ENCODE assay signal across 12 mouse cellular contexts in the genomic region with DNA sequence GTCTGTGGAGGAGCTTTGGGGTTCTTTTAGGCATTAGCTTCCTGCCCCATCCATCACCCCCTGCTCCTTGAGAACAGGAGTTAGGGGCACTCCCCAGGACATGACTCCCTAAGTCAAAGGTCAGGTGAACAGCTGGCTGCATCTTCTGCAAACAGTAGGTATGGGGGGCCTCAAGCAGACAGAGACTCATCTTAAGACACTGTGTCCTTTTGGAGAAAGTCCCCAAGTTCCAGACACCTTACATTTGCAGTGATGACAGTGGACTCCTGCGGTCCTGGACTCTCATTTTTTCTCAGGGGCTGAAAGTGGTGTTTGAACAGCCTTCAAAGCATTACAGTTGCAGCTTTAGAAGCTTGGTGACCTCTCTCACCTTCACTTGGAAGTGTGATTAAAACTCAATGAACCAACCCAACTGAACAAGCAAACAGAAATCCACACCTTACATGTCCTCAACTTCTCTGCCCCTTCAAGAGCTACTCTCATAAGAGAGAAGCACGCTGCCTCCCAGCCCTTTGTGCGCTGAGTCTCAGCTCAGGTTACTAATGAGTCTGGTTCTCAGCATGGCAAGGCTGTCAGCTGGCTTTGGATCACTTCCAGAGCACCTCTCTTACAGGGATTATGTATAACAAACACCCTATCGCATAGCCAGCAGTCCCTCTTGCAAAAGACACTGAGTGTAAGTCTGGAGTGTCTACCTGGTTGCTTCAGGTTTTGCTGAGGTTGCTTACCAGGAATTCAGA.
A peak's percentile ranks its signal among the peaks of the same experiment; 100 is the strongest.
DNase-seq lines count a peak whose midpoint lies in the region; ATAC-seq lines count a peak whose summit lies in the region.
"Had no signal": no experiment of that assay in that cellular context is flagged by ENCODE, and none has a peak within 500 bp of the region (broad histone marks: within the 10 kb centered on the region; RNA-seq: fewer than 3 reads in every experiment).

No protein-coding gene starts in this region.

- no peaks in the 10 kb centered on the region for H3K9me3 ChIP-seq in kidney, embryonic 14.5 days (ENCODE audit: control insufficient read depth, low read length)
- H3K9me3 ChIP-seq in embryonic facial prominence, embryonic 15.5 days (replicated peaks), result no peaks in the 10 kb centered on the region
- H3K9me3 ChIP-seq in neural tube, embryonic 11.5 days (ENCODE audit: control insufficient read depth, low read length), result no peaks in the 10 kb centered on the region
- H3K9me3 ChIP-seq: heart, embryonic 13.5 days had no signal

- no peaks in the 10 kb centered on the region; the same call in 1 of the 2 replicates for H3K4me1 ChIP-seq in kidney, embryonic 14.5 days (ENCODE audit: control insufficient read depth, insufficient read depth, low read length)
- H3K4me1 ChIP-seq in embryonic facial prominence, embryonic 15.5 days, result peaks cover 9% of the 10 kb centered on the region; the same call in 1 of the 2 replicates
- H3K4me1 ChIP-seq in neural tube, embryonic 11.5 days (ENCODE audit: control insufficient read depth, insufficient read depth, low read length), result no peaks in the 10 kb centered on the region

- H3K9ac ChIP-seq in kidney, embryonic 14.5 days (ENCODE audit: low read depth, low read length), result no peak overlapping the region
- H3K9ac ChIP-seq in embryonic facial prominence, embryonic 15.5 days, result no peak overlapping the region
- H3K9ac ChIP-seq in neural tube, embryonic 11.5 days (ENCODE audit: low read length), result no peak overlapping the region
- H3K9ac ChIP-seq: heart, embryonic 13.5 days; liver, embryonic 14.5 days had no signal

- H3K4me2 ChIP-seq in kidney, embryonic 14.5 days (replicated peaks; ENCODE audit: low read depth, low read length), result no peak overlapping the region
- H3K4me2 ChIP-seq in embryonic facial prominence, embryonic 15.5 days (replicated peaks), result no peak overlapping the region
- H3K4me2 ChIP-seq in neural tube, embryonic 11.5 days (ENCODE audit: low read depth), result no peak overlapping the region
- H3K4me2 ChIP-seq: heart, embryonic 13.5 days had no signal

- no peak overlapping the region for H3K27ac ChIP-seq in kidney, embryonic 14.5 days (ENCODE audit: low read depth, low read length)
- H3K27ac ChIP-seq in embryonic facial prominence, embryonic 15.5 days (replicated peaks), result no peak overlapping the region
- no peak overlapping the region for H3K27ac ChIP-seq in neural tube, embryonic 11.5 days (ENCODE audit: low read depth, low read length)
- H3K27ac ChIP-seq: heart, embryonic 13.5 days; liver, embryonic 14.5 days had no signal

- no peaks in the 10 kb centered on the region for H3K36me3 ChIP-seq in kidney, embryonic 14.5 days (ENCODE audit: control insufficient read depth, insufficient read depth, low read length)
- H3K36me3 ChIP-seq in embryonic facial prominence, embryonic 15.5 days, result no peaks in the 10 kb centered on the region
- no peaks in the 10 kb centered on the region for H3K36me3 ChIP-seq in neural tube, embryonic 11.5 days (ENCODE audit: control insufficient read depth, insufficient read depth, low read length)
- H3K36me3 ChIP-seq: heart, embryonic 13.5 days had no signal

- no peaks in the 10 kb centered on the region for H3K27me3 ChIP-seq in kidney, embryonic 14.5 days (ENCODE audit: control insufficient read depth, insufficient read depth, low read length)
- H3K27me3 ChIP-seq in embryonic facial prominence, embryonic 15.5 days, result no peaks in the 10 kb centered on the region
- no peaks in the 10 kb centered on the region for H3K27me3 ChIP-seq in neural tube, embryonic 11.5 days (ENCODE audit: control insufficient read depth, insufficient read depth, low read length)
- H3K27me3 ChIP-seq: heart, embryonic 13.5 days had no signal

- DNase-seq in kidney, adult 18-20 months, result no peak
- peak; percentile 19 to 21 for DNase-seq in kidney, postnatal 36 days
- peak; percentile 57 for DNase-seq in neural tube, embryonic 11.5 days (ENCODE audit: low spot score)
- no peak for DNase-seq in adrenal gland, postnatal 36 days
- DNase-seq in cerebellum, adult 8-10 months, result no peak
- DNase-seq in right cerebral cortex, postnatal 14 days, result no peak
- DNase-seq: thymus, postnatal 14 days had no signal

- 21% methylated on average over 4 of the region's 4 CpGs for WGBS in kidney, embryonic 14.5 days
- 24% methylated on average over 4 of the region's 4 CpGs for WGBS in embryonic facial prominence, embryonic 15.5 days
- WGBS in neural tube, embryonic 11.5 days, result 39% methylated on average over 4 of the region's 4 CpGs

- H3K4me3 ChIP-seq in kidney, embryonic 14.5 days (ENCODE audit: low read length), result no peak overlapping the region
- no peak overlapping the region for H3K4me3 ChIP-seq in embryonic facial prominence, embryonic 15.5 days (replicated peaks)
- no peak overlapping the region for H3K4me3 ChIP-seq in neural tube, embryonic 11.5 days (ENCODE audit: low read depth, low read length)
- H3K4me3 ChIP-seq: erythroblast, embryonic 14.5 days; heart, embryonic 13.5 days had no signal

- peak; percentile 90 for ATAC-seq in kidney, embryonic 14.5 days (ENCODE audit: low FRiP score, low TSS enrichment)
- 0 out of 2 replicates have a peak, but pooled peaks have one; percentile 51 for ATAC-seq in embryonic facial prominence, embryonic 15.5 days (ENCODE audit: insufficient number of reproducible peaks, low FRiP score, low TSS enrichment, low read depth)
- ATAC-seq in neural tube, embryonic 11.5 days (ENCODE audit: insufficient read depth, low FRiP score, low TSS enrichment), result no peak

Comparison
In these comparisons a context has a peak if more than half of its experiments do, and no peak if none do; other contexts are left out.
1. DNase-seq: peak in kidney, postnatal 36 days (2 of 2) and neural tube, embryonic 11.5 days (single experiment); none in kidney, adult 18-20 months (single experiment), adrenal gland, postnatal 36 days (0 of 2), cerebellum, adult 8-10 months (single experiment) and right cerebral cortex, postnatal 14 days (single experiment).